Mouse (Mus musculus): Measurements from ENCODE around the gene Nek7. TPM values are rescaled to one million over a fixed set of nuclear protein-coding genes. Genes with fewer than 3 reads are reported as not detected.
A peak's percentile ranks its signal among the peaks of the same experiment; 100 is the strongest.

The Nek7 gene
- polyA plus RNA-seq, 1 experiment from 2014 or later: 22.2 TPM

GRCm38 (mm10) chr1:138517360-138518099 lies 102.4 kb downstream of the Nek7 start:
- Histone ChIP-seq H3K4me3 (ENCODE audit: low read depth, low read length) (no peak overlapping the region), H3K9ac (replicated peaks) (no peak overlapping the region), H3K27me3 (ENCODE audit: insufficient read depth, low read length) (no peaks in the 10 kb centered on the region), H3K27ac (ENCODE audit: low read depth) (0 out of 2 replicates have a peak overlapping the region, but pooled peaks have one; percentile 39), H3K36me3 (replicated peaks; ENCODE audit: insufficient read depth, low read length) (peaks cover 10% of the 10 kb centered on the region; the same call in 1 of the 2 replicates), H3K4me1 (ENCODE audit: insufficient read depth) (no peaks in the 10 kb centered on the region), H3K9me3 (ENCODE audit: low read length) (no peaks in the 10 kb centered on the region), H3K4me2 (ENCODE audit: low read depth, low read length) (peak overlapping the region; percentile 48)
- no peak for TF ChIP-seq EP300 (IDR thresholded peaks at IDR 0.05; ENCODE audit: low read depth)
- TF ChIP-seq CTCF (IDR thresholded peaks at IDR 0.05; ENCODE audit: low read depth): no peak
- 33% methylated on average over 6 of the region's 6 CpGs for WGBS (ENCODE audit: insufficient replicate concordance)
- ATAC-seq: no peak
- no peak for DNase-seq

GRCm38 (mm10) chr1:138516946-138517345 lies 103.0 kb downstream of the Nek7 start:
- DNase-seq (no peak), ATAC-seq (no peak)
- Histone ChIP-seq H3K9me3 (ENCODE audit: low read length) (no peaks in the 10 kb centered on the region), H3K27me3 (ENCODE audit: insufficient read depth, low read length) (no peaks in the 10 kb centered on the region), H3K36me3 (replicated peaks; ENCODE audit: insufficient read depth, low read length) (peaks cover 10% of the 10 kb centered on the region; the same call in 1 of the 2 replicates), H3K9ac (replicated peaks) (no peak overlapping the region), H3K27ac (ENCODE audit: low read depth) (no peak overlapping the region), H3K4me3 (ENCODE audit: low read depth, low read length) (no peak overlapping the region), H3K4me1 (ENCODE audit: insufficient read depth) (no peaks in the 10 kb centered on the region), H3K4me2 (ENCODE audit: low read depth, low read length) (peak overlapping the region; percentile 48)
- TF ChIP-seq CTCF (IDR thresholded peaks at IDR 0.05; ENCODE audit: low read depth): no peak
- TF ChIP-seq EP300 (IDR thresholded peaks at IDR 0.05; ENCODE audit: low read depth): no peak
- WGBS (ENCODE audit: insufficient replicate concordance): 40% methylated on average over 2 of the region's 2 CpGs

GRCm38 (mm10) chr1:138515362-138515761 lies 104.6 kb downstream of the Nek7 start:
- Histone ChIP-seq H3K36me3 (replicated peaks; ENCODE audit: insufficient read depth, low read length) (peaks cover 10% of the 10 kb centered on the region; the same call in 1 of the 2 replicates), H3K4me2 (ENCODE audit: low read depth, low read length) (no peak overlapping the region), H3K27me3 (ENCODE audit: insufficient read depth, low read length) (no peaks in the 10 kb centered on the region), H3K9me3 (ENCODE audit: low read length) (no peaks in the 10 kb centered on the region), H3K4me1 (ENCODE audit: insufficient read depth) (peaks cover 11% of the 10 kb centered on the region), H3K27ac (ENCODE audit: low read depth) (no peak overlapping the region), H3K4me3 (ENCODE audit: low read depth, low read length) (no peak overlapping the region), H3K9ac (replicated peaks) (no peak overlapping the region)
- TF ChIP-seq CTCF (IDR thresholded peaks at IDR 0.05; ENCODE audit: low read depth) (no peak), EP300 (IDR thresholded peaks at IDR 0.05; ENCODE audit: low read depth) (no peak)
- ATAC-seq (no peak), DNase-seq (no peak)
- WGBS (ENCODE audit: insufficient replicate concordance): 86% methylated on average over 9 of the region's 9 CpGs

GRCm38 (mm10) chr1:138513982-138514381 lies 106.0 kb downstream of the Nek7 start:
- H3K9ac ChIP-seq (replicated peaks): no peak overlapping the region
- 66% methylated on average over 4 of the region's 4 CpGs for WGBS (ENCODE audit: insufficient replicate concordance)
- no peak for DNase-seq

GRCm38 (mm10) chr1:138510566-138510965 lies 109.4 kb downstream of the Nek7 start:
- Histone ChIP-seq H3K27ac (ENCODE audit: low read depth) (peak overlapping the region; percentile 64), H3K9me3 (ENCODE audit: low read length) (no peaks in the 10 kb centered on the region), H3K27me3 (ENCODE audit: insufficient read depth, low read length) (no peaks in the 10 kb centered on the region), H3K36me3 (replicated peaks; ENCODE audit: insufficient read depth, low read length) (peaks cover 6% of the 10 kb centered on the region; the same call in 1 of the 2 replicates), H3K4me1 (ENCODE audit: insufficient read depth) (peaks cover 18% of the 10 kb centered on the region), H3K4me3 (ENCODE audit: low read depth, low read length) (no peak overlapping the region), H3K4me2 (ENCODE audit: low read depth, low read length) (peak overlapping the region; percentile 38), H3K9ac (replicated peaks) (no peak overlapping the region; the same call in 1 of the 2 replicates)
- ATAC-seq: peak; percentile 80
- no peak for TF ChIP-seq CTCF (IDR thresholded peaks at IDR 0.05; ENCODE audit: low read depth)
- no peak for DNase-seq
- WGBS (ENCODE audit: insufficient replicate concordance): 57% methylated on average over 4 of the region's 4 CpGs

More at GRCm38 (mm10) chr1:138513982-138514381, 106.0 kb downstream of the Nek7 start:
- Histone ChIP-seq H3K36me3 (replicated peaks; ENCODE audit: insufficient read depth, low read length) (peaks cover 10% of the 10 kb centered on the region; the same call in 1 of the 2 replicates), H3K9me3 (ENCODE audit: low read length) (no peaks in the 10 kb centered on the region), H3K4me1 (ENCODE audit: insufficient read depth) (peaks cover 18% of the 10 kb centered on the region), H3K27me3 (ENCODE audit: insufficient read depth, low read length) (no peaks in the 10 kb centered on the region), H3K4me2 (ENCODE audit: low read depth, low read length) (no peak overlapping the region), H3K27ac (ENCODE audit: low read depth) (no peak overlapping the region), H3K4me3 (ENCODE audit: low read depth, low read length) (no peak overlapping the region)
- TF ChIP-seq CTCF (IDR thresholded peaks at IDR 0.05; ENCODE audit: low read depth) (no peak), EP300 (IDR thresholded peaks at IDR 0.05; ENCODE audit: low read depth) (no peak)
- ATAC-seq: peak; percentile 54; the same call in 1 of the 2 replicates

GRCm38 (mm10) chr1:138507446-138508043 lies 112.4 kb downstream of the Nek7 start:
- H3K27ac ChIP-seq (ENCODE audit: low read depth): no peak overlapping the region
- peaks cover 18% of the 10 kb centered on the region for H3K4me1 ChIP-seq (ENCODE audit: insufficient read depth)
- no peak overlapping the region for H3K4me3 ChIP-seq (ENCODE audit: low read depth, low read length)
- no peak overlapping the region for H3K4me2 ChIP-seq (ENCODE audit: low read depth, low read length)
- no peak overlapping the region for H3K9ac ChIP-seq (replicated peaks)
- no peaks in the 10 kb centered on the region for H3K9me3 ChIP-seq (ENCODE audit: low read length)
- DNase-seq (no peak), ATAC-seq (no peak)
- H3K36me3 ChIP-seq (replicated peaks; ENCODE audit: insufficient read depth, low read length): no peaks in the 10 kb centered on the region; the same call in 1 of the 2 replicates
- TF ChIP-seq EP300 (IDR thresholded peaks at IDR 0.05; ENCODE audit: low read depth) (no peak), CTCF (IDR thresholded peaks at IDR 0.05; ENCODE audit: low read depth) (no peak)
- no peaks in the 10 kb centered on the region for H3K27me3 ChIP-seq (ENCODE audit: insufficient read depth, low read length)
- 80% methylated on average over 13 of the region's 13 CpGs for WGBS (ENCODE audit: insufficient replicate concordance)

Measured in liver, postnatal 0 days (tissue).